Mouse (Mus musculus) gastrocnemius, postnatal 4 days (tissue): ENCODE results near the gene Tedc1. TPM values are rescaled to one million over a fixed set of nuclear protein-coding genes. Genes with fewer than 3 reads are reported as not detected.

ENCODE experiments used
- DNase-seq, 2 experiments: peaks; one replicate each; pipeline ENCODE4 v3.0.0; 2021 to 2022; ENCODE audit warnings: low spot score in 2 of 2, mixed read lengths in 2 of 2
- total RNA-seq, 2 experiments: library from RNA; stranded (reverse); gene quantifications; 2 replicates each; pipeline ENCODE4 v1.2.3; 2021

Gene Tedc1
- total RNA-seq, 2 experiments from 2014 or later = 6.4 TPM

DNA sequence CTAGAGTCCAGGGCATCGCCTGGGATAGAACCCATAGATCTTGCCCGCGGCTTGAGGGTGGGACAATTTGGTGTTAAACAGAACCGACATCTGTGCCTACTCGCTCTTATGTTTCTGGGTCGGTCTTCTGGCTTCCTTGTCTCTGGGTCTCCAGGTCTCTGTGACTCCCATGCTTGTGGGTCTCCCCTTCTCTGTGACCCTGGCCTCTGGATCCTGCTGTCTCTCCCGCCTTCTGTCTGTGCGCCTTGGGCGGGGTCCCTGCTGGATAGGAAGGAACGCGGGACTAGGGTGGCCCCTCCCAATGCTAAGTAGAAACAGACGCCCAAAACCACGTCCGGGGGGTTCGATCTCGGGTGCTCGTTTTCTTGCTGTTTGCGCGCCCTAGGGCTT, 4.0 kb upstream of the Tedc1 start:
- no peak for DNase-seq

DNA sequence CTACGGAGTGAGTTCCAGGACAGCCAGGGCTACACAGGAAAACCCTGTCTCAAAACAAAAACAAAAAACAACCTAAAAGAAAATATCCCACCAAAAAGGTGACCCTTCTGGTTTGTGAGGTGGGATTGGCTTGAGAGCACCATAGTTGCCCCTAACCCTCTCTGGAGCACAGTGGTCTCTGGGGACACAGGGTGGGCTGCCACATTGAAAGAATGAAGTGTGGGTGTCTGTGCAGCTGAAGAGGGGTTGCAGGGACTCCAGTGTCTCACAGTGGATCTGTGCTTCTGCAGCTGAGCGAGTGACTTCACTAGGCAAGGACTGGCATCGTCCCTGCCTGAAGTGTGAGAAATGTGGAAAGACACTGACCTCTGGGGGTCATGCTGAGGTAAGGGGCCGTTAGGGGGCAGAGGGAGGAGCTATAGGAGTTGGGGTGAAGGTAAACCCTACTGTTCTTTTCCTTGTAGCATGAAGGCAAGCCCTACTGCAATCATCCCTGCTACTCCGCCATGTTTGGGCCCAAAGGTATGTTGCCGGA, 3.2 kb upstream of the Tedc1 start:
- DNase-seq = no peak

- no peak for DNase-seq
Observed at GRCm38 (mm10) chr12:113153971-113154370, 2.2 kb upstream of the Tedc1 start.

GRCm38 (mm10) chr12:113154747-113155075, 1.5 kb upstream of the Tedc1 start:
- DNase-seq = no peak

DNA sequence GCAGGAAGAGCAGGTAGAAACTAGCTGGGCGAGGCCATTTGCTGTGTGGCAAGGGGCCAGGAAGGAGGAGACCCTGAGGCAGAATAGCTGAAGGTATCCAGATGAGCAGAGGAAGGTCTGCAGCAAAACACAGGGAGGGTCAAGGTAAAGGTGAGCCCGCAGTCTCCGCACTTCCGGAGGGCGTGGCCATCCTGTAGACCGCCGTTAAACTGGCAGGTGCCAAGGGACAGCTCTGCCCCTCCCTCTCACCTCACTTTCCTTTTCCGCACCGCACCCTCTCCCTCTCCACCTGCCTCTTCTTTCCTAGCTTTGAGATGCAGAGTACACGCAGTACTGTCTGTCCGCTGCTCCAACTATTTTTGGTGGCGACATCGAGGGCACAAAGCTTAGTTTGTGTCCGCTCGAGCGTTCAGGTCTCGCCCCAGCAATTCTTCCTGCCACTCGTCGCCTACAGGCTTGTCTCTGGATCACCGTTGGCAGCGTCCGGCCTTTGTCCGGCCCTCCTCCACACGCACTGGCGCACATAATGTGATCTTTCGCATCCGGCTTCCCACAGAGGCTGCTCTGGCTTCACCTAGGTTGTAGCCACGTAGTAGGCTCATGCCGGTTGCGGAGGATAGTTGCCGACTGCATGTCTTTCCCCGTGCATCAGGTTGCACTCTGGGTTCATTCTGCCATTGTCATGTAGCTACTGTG, 997 bp upstream of the Tedc1 start:
- no peak for DNase-seq

DNA sequence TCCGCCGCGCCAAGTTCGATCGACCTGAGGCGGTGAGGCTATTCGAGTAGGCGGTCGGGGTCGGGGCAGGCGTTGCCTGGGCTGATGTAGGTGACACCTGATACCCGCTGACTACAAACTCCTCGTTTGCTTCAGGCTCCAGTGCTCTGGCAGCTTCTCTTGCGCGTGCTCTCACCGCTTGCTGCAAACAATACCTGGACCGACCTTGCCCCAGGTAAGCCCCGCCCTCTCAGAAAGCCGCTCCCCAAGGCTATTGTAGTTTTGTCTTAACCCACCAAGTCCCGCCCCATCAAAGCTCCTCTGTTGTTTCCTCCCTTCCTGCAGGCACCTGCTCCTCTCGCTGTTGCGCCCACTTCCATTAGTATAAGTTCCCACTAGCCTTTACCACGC, 314 bp downstream of the Tedc1 start:
- DNase-seq = no peak

DNA sequence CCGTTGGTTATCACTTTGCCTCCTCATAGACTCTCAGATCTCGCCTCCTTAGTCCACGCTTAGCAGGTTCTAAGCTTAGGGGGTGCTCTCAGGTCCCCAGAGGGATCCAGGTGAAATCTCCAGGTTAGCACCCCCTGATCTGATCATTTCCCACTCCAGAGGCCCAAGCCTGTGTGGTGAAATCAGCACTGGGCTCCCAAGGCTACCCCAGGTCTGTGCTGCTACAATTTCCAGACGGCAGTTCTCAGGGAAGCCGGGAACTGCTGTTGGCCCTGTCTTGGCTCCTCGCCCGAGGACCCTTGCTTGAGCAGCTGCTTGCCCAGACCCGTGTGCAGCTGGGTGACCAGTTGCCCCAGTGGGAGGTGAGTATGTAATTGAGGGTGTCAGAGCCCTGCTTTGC, 781 bp downstream of the Tedc1 start:
- DNase-seq = no peak

- no peak for DNase-seq
Observed at GRCm38 (mm10) chr12:113157521-113157920, 1.3 kb downstream of the Tedc1 start.

- no peak for DNase-seq
Observed at GRCm38 (mm10) chr12:113157971-113158370, 1.8 kb downstream of the Tedc1 start.

DNA sequence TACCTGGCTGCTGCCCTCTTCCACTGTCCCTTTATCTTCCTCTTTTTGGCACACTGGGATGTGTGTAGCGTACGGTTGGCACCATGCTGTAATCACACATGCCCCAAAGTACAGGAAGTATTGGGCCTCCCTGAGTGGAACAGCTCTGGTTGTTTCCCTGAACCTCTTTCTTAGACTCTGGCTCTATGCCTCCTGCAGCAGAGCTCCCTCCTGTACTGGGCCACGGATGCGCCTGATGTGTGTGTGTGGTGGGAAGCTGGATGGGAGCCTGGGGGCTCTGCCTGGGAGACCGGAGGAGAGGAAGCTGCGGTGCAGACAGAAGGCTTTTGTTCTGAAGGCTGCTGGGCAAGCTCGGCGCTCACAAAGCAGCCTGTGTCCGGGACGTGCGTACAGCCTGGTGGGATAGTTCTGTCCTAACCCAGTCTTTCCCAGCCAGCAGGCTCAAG, 7.4 kb downstream of the Tedc1 start:
- DNase-seq = no peak

DNA sequence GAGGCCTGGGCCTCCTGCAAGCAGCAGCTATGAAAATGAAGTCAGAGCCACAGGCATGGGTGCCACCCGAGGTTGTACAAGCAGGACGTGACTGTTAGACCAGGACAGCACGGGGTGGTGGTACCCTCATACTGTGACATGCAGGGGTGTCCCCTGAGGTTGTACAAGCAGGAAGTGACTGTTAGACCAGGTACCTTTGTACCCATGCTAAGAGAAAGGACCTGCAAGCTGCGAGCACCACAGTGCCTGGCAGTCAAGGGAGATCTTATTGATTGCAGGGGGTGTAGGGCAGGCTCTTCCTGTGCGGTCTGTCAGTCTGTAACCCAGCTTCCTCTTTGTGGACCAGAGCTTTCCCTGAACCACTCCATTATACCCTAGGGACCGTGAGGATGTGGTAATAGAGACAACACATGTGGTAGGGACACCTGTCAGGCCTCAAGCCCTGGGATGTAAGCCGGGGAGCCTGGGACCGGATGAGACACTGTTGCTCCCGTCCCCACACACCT, 11.9 kb downstream of the Tedc1 start:
- DNase-seq = no peak

DNA sequence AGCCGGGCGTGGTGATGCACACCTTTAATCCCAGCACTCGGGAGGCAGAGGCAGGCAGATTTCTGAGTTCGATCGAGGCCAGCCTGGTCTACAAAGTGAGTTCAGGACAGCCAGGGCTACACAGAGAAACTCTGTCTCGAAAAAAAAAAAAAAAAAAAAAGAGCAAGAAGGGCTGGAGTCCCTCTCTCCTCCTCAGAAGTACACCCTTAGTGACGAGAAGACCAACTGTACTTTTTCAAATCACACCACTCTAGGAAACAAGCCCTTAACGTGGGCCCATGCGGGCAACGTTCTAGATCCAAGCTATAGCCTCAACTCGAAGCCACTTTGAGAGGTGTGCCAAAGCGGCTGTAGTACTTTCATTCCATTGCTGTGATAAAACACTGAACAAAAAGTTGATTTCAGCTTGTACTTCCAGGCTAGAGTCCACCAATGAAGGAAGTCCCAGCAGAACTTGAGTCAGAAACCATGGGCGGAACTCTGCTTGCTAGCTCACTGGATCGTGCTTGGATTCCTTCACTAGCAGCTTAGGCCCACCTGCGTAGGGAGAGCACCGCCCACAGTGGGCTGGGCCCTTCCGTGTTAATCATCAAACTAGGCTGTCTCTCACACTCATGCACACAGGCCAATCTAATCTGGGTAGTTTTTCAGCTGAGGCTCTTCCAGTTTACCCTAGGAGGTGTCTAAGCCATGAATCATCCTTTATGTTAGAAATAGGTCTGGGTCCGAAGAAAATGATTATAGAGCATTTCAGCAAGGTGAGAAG, 20.9 kb downstream of the Tedc1 start:
- DNase-seq = no peak

DNA sequence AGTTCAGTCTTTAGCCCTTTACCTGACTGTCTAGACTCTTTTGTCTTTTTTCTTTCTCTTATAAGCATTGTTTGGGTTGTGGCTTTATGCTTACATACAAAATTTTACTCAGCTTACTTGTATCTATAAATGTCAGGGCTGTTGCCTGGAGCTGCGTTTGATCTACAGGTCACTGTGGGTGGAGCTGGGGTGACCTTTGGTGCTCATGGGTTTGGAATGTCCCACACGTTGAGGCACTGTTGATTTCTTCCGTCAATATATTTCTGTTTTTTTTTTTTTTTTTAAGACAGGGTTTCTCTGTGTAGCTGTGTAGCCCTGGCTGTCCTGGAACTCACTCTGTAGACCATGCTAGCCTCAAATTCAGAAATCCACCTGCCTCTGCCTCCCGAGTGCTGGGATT, 24.8 kb downstream of the Tedc1 start:
- no peak for DNase-seq

DNA sequence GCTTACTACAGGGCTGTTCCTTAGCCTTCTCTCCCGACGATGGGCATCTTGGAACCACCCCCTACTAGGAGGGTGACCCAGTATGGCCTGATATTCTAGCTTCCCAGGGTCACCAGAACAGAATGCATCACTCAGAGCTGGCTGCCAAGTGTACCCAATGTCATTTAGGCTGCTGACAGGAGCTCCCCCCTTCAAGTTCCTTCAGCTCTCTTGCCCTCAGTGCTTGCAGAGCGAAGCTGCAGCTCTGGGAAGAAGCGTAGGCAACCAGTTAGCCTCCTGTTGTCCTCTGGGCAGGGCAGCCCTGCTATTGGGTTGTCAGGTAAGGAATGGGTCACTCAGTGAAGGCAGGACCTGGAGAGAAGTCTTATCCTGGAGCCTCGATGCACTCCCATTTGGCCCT, 28.7 kb downstream of the Tedc1 start:
- DNase-seq = no peak

DNA sequence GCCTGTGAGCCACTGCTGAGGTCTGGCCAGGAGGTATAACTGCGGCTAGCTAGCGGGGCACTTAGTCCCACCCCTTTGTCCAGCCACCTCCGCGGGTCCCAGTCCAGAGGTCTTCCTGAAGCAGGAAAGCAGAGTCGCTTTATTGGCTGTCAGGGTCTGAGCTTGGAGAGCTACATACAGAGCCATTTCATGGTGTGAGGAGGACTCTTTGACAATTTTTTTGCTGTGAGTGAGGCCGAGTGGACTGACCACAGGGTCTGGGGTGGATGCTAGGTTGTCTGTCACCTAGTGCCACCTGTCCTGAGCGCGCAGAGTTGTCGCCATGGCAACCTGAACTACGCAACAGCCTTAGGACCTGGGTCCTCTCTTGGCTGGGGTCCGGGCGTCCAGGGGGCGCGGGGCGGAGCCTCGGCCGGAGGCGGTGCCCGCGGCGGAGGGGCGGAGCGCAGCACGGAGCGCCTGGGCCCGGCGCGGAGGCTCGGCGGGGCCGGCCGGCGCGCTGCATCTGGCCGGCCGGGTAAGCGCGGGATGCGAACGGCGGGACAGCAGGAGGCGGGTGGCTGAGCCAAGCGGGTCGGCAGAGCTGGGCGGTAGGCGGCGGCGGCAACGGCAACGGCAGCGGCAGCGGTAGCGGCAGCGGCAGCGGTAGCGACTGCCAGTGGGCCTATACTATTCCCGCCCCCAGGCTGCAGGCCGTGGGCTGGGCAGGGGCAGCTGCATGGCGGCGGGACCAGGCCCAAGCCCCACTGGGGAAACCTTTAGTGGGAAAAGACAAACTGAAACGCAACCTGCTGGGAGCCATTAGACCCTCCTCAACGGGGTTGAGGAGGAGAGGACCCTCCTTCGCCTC, 29.4 kb downstream of the Tedc1 start, which contains the start of gene Tmem121:
TSS of gene Tmem121 (plus strand) at position 489 of the 850 bp plus-strand sequence.
- no peak for DNase-seq

GRCm38 (mm10) chr12:113186326-113187010, 30.2 kb downstream of the Tedc1 start:
- no peak for DNase-seq

DNA sequence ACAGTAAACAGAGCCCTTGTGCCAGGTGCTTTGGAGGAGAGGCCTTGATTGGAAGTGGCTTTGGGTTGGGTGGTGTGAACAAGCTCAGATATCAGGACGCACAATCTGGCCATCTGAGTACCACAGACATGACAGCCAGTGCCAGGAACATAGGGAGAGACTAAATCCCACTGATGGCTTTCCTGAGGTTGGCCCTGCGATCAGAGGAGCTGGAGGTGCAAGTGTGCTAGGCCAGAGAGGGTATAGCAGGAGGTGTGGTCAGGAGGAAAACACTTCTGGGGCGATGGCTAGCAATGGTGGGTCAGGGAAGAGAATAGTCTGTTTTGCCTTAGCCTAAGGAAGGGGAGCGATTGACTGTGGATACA, 30.8 kb downstream of the Tedc1 start:
- no peak for DNase-seq

- DNase-seq = peak; percentile 60 to 78
Observed at GRCm38 (mm10) chr12:113187584-113188295, 31.5 kb downstream of the Tedc1 start.

GRCm38 (mm10) chr12:113188349-113189055, 32.3 kb downstream of the Tedc1 start:
- DNase-seq = no peak

DNA sequence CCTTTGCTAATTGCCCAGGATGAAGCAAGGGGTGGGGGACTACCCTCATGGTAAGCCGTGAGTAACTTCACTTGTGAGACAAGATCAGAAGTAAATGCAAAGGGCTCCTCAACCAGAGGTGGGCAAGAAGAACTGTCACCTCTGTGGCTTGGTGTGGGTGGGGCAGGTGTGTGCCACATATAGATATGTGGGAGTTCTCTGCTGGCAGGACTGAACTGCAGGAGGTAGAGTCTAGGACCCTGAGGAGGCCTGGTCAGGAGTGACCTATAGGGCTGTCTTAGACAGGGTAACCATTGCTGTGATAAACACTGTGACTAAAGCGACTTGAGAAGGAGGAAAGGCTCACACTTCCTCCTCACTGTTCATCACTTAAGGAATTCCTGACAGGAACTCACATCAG, 37.2 kb downstream of the Tedc1 start:
- DNase-seq = no peak
